Mouse (Mus musculus) B cell, adult 2 months (primary cell): ENCODE measurements at regions not wholly inside any gene's neighbourhood (a gene's known extent, or its start where the extent isn't known, plus 50 kb on each side); places are given as distances from the start of the nearest gene placed in this dataset.

Source experiments
- DNase-seq, 2 experiments: peaks; one replicate each; pipeline ENCODE4 v3.0.0; 2022

DNA sequence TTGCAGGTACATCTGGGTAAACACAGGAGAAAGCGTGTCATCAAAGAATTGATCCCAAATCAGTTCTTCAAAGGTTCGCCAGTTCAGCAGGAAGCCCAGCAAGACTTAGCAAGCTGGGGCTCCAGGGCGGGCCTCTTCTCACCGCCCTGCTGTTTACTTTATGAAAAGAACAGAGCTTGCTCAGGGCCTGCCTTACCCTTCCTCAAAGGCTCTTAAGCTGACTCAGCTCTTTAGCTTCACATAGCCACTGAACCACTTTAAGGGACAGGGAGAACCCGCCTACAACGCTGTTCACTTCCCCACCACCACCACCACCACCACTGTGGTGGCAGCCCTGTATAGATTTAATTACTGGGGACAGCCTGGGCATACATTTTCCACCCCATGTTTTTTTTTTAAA is 148.5 kb downstream of the Clic5 start:
- no peak for DNase-seq

DNA sequence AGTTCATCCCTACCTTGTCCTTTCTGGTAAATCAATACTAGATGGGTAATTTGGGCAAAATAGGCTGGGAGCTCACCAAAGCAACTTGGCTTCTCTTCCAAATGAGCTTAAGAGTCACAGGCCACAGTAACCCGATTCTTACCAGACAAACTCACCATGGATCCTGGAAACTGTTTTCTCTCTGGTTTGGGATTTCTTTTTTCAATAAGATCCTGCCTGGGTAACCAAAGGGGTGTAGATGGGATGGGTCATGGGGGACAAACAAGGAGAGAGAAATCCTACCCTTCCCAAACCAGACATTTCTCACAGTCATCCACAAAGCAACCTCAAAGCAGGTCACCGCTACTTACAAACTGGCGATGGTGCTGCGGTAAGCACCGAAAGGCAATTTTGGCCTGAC is 148.9 kb downstream of the Clic5 start:
- no peak for DNase-seq

DNA sequence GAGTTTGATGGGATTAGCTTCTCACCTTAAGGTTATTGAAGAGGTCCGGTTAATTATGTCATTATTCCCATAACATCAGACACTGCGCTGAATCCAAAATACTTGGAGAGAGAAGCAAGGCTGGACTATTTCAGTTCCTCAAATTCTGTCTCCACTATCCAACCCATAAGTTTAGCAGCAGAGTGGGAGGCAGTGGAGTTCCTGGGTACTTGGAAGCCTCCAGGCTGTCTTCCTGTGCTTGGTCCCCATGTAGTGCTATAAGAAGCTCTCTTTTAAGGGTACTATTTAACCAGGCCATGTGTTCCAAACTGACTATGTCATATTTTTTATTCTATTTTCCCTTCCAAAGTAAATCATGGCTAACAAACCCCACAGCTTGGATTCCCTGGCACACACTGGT is 156.2 kb downstream of the Clic5 start:
- no peak for DNase-seq

- DNase-seq, result no peak
Observed at GRCm38 (mm10) chr17:44345374-44345773, 157.0 kb downstream of the Clic5 start.

- peak; percentile 25 to 29 for DNase-seq
Observed at GRCm38 (mm10) chr17:44350201-44350948, 162.0 kb downstream of the Clic5 start.

DNA sequence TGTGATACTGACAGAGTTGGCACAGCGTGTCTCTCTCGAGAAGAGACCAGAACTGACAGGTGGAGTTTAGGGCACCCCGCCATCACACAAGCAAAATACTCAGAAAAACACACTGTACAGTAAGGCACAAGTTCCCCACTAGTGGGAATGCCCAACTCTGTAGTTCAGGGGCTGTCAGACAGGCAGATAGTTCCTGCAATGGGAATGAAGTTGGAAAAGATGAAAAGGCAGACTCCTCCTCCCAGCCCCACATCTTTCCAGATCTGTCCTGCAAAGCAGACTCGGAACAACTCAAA is 162.5 kb downstream of the Clic5 start:
- DNase-seq, result peak; percentile 5

DNA sequence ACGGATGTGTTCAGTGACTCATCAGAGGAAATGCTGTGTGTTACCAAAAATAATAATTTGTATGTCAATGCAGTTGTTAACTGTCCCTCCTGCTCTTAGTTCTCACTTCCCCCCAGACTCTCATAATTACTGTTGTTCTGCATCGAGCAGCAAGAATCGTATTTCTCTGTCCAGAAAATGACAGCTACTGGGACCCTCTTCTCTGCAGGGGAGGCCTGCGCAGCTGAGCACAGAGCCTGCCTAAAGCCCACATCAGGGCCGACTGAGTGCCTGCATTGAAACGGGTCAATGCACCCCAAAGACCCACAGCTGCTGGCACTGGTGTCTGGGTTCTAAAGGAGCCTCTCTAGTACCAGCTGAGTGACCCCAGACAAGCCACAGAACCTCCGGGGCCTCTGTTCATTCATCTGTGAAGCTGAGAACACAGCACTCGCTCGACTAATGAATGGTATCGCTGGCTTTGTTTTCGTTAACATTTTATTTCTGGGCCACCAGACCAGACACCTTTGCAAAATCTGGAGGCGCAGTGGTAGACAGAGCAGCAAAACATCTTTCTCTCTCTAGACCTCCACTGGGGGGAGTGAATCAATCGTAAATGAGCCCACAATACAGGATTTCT is 163.2 kb downstream of the Clic5 start:
- peak; percentile 43 to 50 for DNase-seq

GRCm38 (mm10) chr17:44352142-44352541 is 163.8 kb downstream of the Clic5 start:
- no peak for DNase-seq

DNA sequence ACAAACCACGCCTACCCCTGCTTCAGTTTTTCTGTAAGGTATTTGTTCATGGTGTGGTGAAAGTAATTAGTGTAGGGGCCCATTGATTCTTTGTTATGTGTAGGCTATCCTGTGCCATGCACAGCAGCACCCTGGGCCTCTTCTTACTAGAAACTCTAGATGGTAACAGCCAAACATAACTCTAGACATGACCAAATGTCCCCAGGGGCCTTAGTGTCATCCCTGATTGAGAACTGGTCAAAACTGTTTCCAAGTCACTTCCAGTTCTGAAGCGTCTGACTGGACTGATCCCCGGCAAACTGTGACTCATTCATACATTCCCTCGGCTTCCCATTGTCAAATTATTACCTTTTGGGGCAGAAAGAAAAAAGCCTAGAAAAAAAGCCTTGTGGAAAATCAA is 174.7 kb downstream of the Clic5 start:
- DNase-seq, result no peak

DNA sequence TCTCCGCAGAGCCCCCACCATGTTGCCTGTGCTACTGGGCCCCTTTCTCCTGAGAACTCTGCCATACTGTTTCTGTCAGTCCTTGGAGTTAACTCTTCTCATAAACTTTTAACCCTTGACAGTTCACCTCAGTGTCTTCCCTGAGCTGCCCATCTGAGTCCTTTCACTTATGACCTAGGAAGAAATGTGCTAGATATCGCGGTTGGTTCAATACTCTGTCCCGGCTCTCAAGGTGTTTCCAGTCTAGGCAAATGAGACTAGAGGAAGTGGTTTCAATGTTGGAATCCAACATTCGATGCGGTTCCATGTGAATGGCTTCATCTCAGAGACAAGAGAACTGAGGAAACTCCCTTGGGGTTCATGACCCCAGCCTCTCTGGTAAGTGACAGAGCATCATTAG is 176.1 kb downstream of the Clic5 start:
- DNase-seq, result peak; percentile 17 to 35

DNA sequence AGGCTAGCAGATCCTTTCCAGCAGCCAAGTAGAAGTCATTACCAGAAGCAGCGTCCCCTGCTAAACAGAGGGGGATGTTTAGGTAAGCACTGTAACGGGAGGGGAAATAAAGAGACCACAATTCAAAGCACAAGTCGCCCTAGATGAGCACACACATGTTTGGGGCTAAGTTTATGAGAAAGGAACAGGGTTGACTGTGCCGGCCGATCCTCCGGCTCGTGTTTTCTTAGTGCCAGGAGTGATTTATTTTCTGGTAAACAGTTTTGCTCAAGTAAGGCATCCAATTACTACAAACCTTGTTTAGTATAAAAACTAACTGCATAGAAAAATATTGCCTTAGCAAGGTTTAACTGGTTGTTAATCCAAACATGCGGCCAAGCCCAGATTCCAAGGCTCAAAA is 178.1 kb downstream of the Clic5 start:
- no peak for DNase-seq

DNA sequence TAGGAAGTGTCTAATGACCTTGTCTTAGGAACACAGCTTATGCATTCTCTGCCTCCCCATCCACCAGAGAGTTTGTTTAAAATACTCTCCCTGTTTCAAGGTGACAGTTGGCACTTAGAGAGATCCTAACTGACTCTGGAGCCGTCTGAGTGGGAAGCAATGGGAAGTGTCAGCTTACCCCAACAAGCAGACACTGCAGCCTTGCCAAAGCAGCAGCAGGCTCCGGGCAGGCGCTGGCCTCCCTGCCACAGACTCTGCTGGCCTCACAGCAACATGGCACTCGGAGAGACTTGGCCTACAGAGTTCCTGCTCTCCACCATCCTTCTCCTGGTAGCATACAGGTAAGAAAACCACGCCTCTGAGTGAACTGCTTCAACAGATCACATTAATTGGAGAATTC is 179.2 kb downstream of the Clic5 start:
- DNase-seq, result no peak

DNA sequence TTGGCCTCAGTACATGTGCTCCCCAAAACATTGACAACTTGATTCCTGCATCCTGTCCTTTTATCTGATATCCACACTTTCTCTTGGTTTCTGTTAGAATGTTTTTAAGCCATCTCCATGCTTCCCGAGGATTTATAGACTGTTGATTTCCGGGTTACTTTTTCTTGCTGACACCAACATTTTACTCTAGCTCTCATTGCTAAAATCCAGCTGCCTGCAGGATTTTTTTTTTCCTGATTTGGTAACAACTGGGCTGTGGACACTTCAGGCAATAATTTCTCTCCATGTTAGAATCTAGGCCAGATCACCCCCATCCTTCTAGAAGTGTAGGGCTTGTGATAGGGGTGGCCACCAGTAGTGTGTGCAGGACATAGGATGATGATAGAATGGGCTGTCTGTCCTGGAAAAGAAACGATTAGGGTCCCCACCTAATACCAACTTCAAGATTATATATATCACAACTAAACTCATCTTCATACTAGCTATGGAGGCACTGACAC is 182.6 kb downstream of the Clic5 start:
- DNase-seq, result no peak

DNA sequence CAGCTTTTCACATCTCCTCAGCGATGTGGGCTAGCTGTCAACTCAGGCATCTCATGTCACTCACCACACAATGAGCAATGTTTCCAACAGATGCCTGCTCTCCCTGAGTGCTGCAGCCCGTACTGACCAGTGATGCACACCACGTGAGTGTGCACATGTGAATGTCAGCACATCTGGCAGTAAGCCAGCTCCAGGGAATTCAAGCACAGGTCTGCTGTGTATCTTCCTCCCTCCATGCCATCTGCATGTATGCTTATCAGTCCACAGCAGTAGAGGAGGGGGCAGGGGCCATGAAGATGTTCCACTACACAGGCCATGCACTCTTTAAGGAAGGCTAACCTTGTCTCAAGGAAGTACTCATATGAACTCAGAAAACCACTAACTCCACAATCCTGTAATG is 183.2 kb downstream of the Clic5 start:
- no peak for DNase-seq

DNA sequence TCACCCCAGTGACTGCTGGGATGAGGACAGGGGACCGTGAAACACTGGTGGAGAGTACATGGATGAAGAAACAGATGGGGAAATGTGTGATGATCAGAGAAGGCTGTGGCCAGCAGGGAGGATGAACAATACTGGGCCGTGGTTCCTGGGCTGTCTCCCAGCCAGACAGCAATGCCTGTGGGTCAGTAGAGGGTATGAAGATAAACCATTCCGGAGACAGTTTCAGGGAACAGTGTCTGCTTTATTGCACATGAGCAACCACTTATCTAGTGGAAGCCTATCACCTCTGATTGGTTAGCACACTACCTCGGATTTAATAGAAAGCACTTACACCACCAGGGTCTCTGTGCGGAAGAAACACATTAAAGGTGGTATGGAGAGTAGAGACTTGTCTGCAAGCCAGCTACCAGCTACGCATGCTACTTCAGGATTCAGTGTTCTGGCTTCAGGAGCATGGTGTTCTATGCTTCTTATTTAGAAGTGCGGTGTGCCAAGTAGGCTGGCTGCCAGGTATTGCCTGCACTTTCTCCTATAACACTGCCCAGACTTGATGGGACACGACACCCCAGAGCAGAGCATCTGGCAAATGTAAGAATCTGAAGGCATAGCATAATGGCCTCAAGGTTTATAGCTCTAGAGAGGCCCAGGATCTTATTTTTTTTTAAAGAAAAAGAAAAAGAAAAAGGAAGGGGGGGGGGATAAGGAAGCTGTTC is 185.5 kb downstream of the Clic5 start:
- no peak for DNase-seq

DNA sequence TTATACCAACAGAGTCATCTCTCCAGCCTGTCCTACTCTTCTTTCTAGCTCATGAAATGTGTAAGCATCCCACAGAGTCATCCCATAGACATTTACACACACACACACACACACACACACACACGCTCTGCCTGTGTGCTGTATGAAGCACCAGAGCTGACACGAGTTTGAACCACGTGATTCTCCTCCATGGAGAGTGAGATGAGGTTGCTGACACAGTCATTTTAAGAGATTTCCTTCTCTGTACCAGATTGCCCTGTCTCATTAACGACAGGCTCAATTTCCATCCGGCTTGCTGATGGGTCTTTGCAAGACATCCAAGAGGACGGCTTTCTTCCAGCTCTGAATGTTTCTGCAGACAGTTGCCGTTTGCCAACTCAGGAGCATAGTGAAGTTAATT is 190.0 kb downstream of the Clic5 start:
- no peak for DNase-seq

DNA sequence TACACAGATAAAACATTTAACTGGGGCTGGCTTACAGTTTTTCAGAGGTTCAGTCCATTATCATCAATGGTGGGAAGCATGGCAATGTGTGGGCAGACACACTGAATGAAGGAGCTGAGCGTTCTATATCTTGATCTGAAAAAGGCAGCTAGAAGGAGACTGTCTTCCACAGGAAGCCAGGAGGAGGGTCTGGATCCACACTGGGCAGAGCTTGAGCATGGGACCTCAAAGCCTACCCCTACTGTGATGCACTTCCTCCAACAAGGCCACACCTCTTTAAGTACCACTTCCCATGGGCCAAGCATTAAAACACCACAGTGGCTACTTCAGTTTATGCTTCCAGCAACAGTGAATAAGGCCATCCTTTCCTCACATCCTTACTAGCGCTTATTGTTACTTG is 200.5 kb downstream of the Clic5 start:
- no peak for DNase-seq

- no peak for DNase-seq
Observed at GRCm38 (mm10) chr17:44397829-44398228, 209.4 kb downstream of the Clic5 start.

GRCm38 (mm10) chr17:44398231-44398630 is 209.8 kb downstream of the Clic5 start:
- DNase-seq, result no peak

- DNase-seq, result no peak
Observed at GRCm38 (mm10) chr17:44404923-44405322, 216.5 kb downstream of the Clic5 start.

DNA sequence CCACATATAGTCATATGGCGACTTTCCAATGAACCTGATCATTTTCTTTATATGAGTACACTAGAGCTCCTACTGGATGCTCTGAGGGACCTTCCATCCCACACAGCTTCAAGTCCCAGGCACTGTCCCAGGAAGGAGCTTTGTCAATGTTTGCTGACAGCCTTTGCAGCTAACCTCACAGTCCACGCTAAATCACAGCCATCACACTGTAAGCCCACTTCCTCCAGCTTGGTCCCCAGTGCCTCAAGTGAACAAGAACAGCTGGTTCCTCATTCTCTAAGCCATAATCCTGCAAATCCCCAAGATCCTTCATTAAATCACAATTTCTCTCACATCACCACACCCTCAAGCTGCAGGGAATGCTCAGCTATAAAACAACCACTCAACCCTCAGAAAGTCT is 222.6 kb downstream of the Clic5 start:
- no peak for DNase-seq

GRCm38 (mm10) chr17:44418676-44419404 is 230.5 kb downstream of the Clic5 start:
- no peak for DNase-seq

- DNase-seq, result no peak
Observed at GRCm38 (mm10) chr17:44419405-44419729, 231.0 kb downstream of the Clic5 start.
